Mouse (Mus musculus): ENCODE measurements at regions not wholly inside any gene's neighbourhood (a gene's known extent, or its start where the extent isn't known, plus 50 kb on each side); places are given as distances from the start of the nearest gene placed in this dataset.

GRCm38 (mm10) chr2:115375336-115375735, 206.2 kb upstream of the BC052040 start:
- TF ChIP-seq CTCF (conservative IDR thresholded peaks at IDR 0.05; ENCODE audit: insufficient read depth, insufficient read length, low read depth, low read length) (no peak), POLR2A (IDR thresholded peaks at IDR 0.05; ENCODE audit: low read depth, low read length) (no peak)
